Mouse (Mus musculus) testis, adult 2 months (tissue): ENCODE data around the gene Ccdc162.

Source experiments
- CTCF ChIP-seq: fragments of 200-500 bp; IDR thresholded peaks from 2 replicates; pipeline ENCODE4 v1.5.1; 2012; ENCODE audit warnings: low read depth, mild to moderate bottlenecking, inconsistent platforms, low read length, moderate library complexity; ENCODE audit not compliant: control insufficient read depth, insufficient read depth, insufficient replicate concordance
- POLR2A ChIP-seq: fragments of 200-500 bp; IDR thresholded peaks from 2 replicates; pipeline ENCODE4 v1.6.1; 2012; ENCODE audit warnings: low read depth, mild to moderate bottlenecking, inconsistent platforms, low read length, moderate library complexity; ENCODE audit not compliant: control insufficient read depth

DNA sequence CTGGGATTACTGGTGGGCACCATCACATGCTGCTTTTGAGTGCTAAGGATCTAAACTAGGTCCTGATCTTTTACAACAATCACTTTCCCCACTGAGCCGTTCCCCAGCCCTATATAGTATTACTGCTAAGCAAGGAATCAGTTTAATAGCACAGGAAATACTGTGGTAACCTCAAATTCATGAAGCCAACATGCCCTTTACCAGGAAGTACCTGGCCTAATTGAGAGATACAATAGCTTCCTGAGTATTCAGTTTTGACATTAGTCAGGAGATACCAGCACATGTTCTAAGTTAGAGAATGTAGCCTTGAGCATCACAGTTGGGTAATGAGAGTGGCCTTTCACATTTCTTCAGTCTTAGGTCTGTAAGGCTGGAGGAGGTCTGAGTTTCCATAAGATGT, 179.7 kb downstream of the Ccdc162 start:
- TF ChIP-seq CTCF (no peak), POLR2A (no peak)
